Mouse (Mus musculus): ENCODE data around the gene Traf5.

Traf5 gene

DNA sequence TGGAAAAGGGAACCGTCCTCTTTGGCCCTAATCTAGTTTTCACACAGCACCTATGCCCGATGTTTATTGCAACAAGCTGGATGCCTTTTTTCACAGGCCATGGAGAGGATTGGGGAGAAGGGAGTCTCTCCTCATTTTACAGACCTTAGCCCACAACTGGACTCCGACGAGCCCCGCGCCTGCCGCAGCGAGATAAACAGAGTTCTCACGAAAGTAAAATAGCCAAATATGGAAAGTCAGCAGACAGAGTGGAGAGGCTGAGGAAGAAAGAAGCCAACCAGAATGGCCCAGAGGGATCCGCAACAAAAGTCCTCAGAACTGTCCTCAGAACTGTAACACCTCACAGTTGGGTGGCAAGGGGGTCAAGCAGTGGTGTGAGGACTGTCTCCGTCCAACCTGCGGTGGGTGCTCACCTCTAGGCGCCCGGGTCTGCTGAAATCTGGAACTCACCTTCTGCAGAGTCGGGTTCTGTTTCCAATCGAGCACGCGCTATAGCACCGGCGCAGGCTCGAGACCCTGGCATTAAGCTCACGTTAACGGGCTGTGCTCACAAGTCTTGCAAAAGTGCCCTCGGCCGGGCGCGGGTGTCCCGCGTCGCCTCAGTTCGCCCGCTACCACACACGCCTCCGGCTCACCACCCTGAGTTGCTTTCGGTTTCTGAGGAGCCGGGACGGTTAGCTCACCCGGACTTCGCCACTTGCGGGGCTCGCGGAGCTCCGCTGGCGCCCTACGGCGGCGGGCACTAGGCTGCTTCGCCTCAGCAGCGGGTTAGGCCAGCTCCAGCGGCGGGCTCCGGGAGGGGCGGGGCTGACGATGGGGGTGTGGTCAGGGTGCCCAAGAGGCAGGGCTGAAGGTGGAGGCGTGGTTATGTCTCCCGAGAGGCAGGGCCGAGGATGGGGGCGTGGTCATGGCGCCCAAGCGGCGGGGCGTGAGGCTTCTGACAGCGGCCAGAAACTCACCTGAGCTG, at the start of gene Traf5:
Gene Traf5 (minus strand): TSS at position 754 of the 967 bp plus-strand sequence.
- peaks cover 8% of the 10 kb centered on the region for H3K4me1 ChIP-seq (replicated peaks; ENCODE audit: low read depth, low read length)
- peaks cover 44% of the 10 kb centered on the region for H3K27me3 ChIP-seq (ENCODE audit: insufficient read depth, low read length)
- H3K4me3 ChIP-seq (replicated peaks; ENCODE audit: low read length), result peak within 1 kb of the TSS; percentile 80
- H3K36me3 ChIP-seq (ENCODE audit: insufficient read depth, low read length), result no peaks in the 10 kb centered on the region
- TF ChIP-seq POU5F1 (IDR thresholded peaks at IDR 0.05; ENCODE audit: borderline replicate concordance, low read length) (no peak), CTCF (conservative IDR thresholded peaks at IDR 0.05; ENCODE audit: low read length) (no peak), NANOG (IDR thresholded peaks at IDR 0.05; ENCODE audit: borderline replicate concordance, low read length) (no peak)
- H3K9me3 ChIP-seq (ENCODE audit: low read length), result no peaks in the 10 kb centered on the region

DNA sequence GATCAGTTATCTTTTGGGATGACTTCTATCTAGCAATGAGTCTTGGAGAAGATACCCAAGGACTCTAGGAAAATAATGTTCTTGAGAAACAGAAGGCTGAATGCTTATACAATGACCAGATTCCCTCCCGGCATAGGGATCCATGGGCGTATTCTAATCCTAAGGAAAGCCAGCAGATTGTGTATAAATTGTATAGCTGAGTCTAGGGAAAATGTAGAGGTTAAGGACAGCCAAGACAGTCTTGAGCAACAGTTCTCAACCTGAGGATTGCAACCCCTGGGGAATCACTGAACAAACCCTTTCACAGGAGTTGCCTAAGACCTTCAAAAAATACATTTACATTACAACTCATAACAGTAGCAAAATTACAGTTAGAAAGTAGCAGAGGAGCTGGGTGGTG, 48.0 kb upstream of the Traf5 start:
- Histone ChIP-seq H3K36me3 (ENCODE audit: insufficient read depth, low read length) (no peaks in the 10 kb centered on the region), H3K4me1 (replicated peaks; ENCODE audit: low read depth, low read length) (peaks cover 17% of the 10 kb centered on the region; the same call in 1 of the 2 replicates), H3K4me3 (replicated peaks; ENCODE audit: low read length) (no peak overlapping the region), H3K9me3 (ENCODE audit: low read length) (peaks cover 63% of the 10 kb centered on the region), H3K27me3 (ENCODE audit: insufficient read depth, low read length) (0 out of 2 replicates have a peak, but pooled peaks cover 4% of the 10 kb centered on the region)
- no peak for TF ChIP-seq POU5F1 (IDR thresholded peaks at IDR 0.05; ENCODE audit: borderline replicate concordance, low read length)
- TF ChIP-seq NANOG (IDR thresholded peaks at IDR 0.05; ENCODE audit: borderline replicate concordance, low read length), result no peak
- no peak for TF ChIP-seq CTCF (conservative IDR thresholded peaks at IDR 0.05; ENCODE audit: low read length)

DNA sequence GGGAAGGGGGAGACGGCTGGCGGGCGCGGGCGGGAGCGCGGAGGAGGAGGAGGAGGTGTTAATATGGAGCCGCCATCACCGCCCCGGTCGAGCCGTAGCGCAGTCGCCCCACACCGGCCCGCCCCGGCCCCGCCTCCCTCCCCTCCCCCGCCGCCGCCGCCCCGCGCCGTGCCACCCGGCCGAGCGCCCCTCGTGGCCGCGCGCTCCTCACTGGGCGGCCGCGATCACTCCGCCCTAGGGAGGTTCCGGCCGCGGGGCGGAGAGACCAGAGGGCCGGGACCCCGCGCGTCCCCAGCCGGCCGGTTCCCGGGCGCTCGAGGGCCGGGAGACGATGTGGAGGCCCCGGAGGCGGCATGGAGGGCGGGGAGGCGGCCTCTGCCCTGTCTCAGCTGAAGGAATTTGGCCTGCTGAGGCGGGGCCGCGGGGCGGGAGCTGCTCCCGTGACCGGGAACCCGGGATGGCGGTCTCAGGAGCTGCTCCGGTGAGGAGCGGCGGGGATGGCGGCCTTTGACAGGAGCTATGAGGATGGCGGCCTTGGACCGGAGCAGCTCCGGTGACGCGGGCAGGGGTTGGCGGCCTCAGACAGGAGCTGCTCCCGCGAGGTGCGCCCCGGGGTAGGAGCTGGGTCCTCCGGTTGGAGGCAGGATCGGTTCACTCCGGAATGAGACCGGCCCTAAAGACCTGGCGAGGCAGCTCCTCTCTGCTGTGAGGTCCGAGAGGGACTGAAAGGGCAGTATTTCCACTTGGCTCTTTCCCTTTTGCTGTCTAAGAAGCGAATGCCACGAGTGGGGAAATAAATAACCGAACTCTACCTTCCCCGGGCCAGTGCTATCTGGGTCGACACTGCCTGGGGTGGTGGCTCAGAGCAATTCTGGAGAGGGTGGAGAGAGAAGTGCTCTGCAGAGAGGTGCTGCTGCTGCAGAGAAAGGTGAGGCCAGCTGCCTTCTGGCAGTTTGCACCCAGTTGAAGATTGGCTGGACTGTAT, 45.9 kb upstream of the Traf5 start, which contains the start of gene Rcor3:
Gene Rcor3 (minus strand): TSS at position 137 of the 985 bp plus-strand sequence.
- H3K4me3 ChIP-seq (replicated peaks; ENCODE audit: low read length), result peak within 1 kb of the TSS; percentile 93
- 0 out of 2 replicates have a peak, but pooled peaks cover 4% of the 10 kb centered on the region for H3K27me3 ChIP-seq (ENCODE audit: insufficient read depth, low read length)
- H3K4me1 ChIP-seq (replicated peaks; ENCODE audit: low read depth, low read length), result peaks cover 17% of the 10 kb centered on the region; the same call in 1 of the 2 replicates
- peaks cover 42% of the 10 kb centered on the region for H3K9me3 ChIP-seq (ENCODE audit: low read length)
- TF ChIP-seq NANOG (IDR thresholded peaks at IDR 0.05; ENCODE audit: borderline replicate concordance, low read length), result no peak
- TF ChIP-seq CTCF (conservative IDR thresholded peaks at IDR 0.05; ENCODE audit: low read length), result no peak
- no peak for TF ChIP-seq POU5F1 (IDR thresholded peaks at IDR 0.05; ENCODE audit: borderline replicate concordance, low read length)
- no peaks in the 10 kb centered on the region for H3K36me3 ChIP-seq (ENCODE audit: insufficient read depth, low read length)

DNA sequence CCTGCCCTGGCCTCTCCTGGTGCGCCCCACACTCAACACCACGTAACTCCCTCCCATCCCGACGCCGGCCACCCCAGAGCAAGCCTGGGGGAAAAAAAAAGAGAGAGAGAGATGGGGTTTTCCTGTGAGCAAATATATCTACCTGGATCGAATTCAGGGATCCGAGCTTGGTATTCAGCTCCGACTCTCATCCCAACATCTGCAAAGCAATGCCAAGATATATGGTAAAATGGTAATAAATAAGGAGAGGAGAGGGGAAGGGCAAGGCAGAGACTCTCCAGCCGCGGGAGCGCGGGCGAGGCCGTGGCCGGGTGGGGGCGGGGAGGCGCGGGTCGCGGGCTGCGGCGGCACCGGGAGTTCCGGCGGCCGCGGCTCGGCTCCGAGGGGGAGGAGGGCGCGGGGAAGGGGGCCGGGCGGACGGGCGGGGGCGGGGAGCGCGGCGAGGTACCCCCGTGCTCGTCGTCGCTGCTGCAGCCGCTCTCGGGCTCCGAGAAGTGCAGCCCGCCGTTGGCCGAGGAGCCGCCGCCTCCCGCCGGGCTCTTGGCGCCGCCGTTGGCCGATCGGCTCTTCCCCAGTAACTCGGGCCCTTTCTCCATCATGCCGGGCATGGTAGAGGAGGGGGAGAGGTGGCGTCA, 45.0 kb upstream of the Traf5 start:
- Histone ChIP-seq H3K27me3 (ENCODE audit: insufficient read depth, low read length) (0 out of 2 replicates have a peak, but pooled peaks cover 4% of the 10 kb centered on the region), H3K9me3 (ENCODE audit: low read length) (peaks cover 34% of the 10 kb centered on the region), H3K4me1 (replicated peaks; ENCODE audit: low read depth, low read length) (peaks cover 17% of the 10 kb centered on the region; the same call in 1 of the 2 replicates), H3K36me3 (ENCODE audit: insufficient read depth, low read length) (no peaks in the 10 kb centered on the region), H3K4me3 (replicated peaks; ENCODE audit: low read length) (peak overlapping the region; percentile 93)
- TF ChIP-seq NANOG (IDR thresholded peaks at IDR 0.05; ENCODE audit: borderline replicate concordance, low read length), result no peak
- no peak for TF ChIP-seq POU5F1 (IDR thresholded peaks at IDR 0.05; ENCODE audit: borderline replicate concordance, low read length)
- no peak for TF ChIP-seq CTCF (conservative IDR thresholded peaks at IDR 0.05; ENCODE audit: low read length)

DNA sequence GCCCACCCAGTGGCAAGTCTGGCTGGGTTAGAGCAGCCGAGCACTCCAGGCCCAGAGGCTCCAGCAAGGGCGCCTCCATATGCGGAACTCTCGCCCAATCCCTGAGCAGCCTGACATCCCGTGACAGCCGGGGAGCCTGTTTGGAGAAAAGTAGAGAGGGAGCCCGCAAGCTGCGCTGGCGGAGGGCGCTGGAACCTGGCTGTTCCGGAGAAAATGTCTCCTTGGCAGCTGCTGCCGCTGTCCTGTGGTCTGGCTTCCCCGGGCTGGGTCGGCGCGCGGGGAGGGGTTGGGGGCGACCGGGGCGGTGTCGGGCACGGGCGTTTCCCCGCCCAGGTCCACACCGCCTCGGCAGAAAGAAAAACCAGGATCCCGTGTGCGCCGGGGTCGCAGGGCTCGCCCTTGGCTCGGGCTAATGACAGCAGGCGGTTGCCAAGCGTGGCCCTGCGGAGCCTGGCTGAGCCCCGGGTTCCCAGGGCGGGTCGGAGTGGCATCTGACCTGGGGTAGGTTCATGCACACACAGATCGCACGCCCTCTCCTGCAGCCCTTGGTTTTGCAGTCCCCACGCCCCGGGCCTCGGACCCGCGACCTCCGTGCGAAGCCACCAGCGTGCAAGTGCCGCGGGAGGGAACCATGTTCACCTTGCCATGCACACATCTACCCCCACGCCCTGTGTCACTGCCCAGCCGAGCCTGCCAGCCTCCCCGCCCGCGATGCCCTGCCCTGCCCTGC, 44.4 kb upstream of the Traf5 start:
- H3K4me3 ChIP-seq (replicated peaks; ENCODE audit: low read length), result peak overlapping the region; percentile 93
- 0 out of 2 replicates have a peak, but pooled peaks cover 4% of the 10 kb centered on the region for H3K27me3 ChIP-seq (ENCODE audit: insufficient read depth, low read length)
- TF ChIP-seq NANOG (IDR thresholded peaks at IDR 0.05; ENCODE audit: borderline replicate concordance, low read length) (no peak), POU5F1 (IDR thresholded peaks at IDR 0.05; ENCODE audit: borderline replicate concordance, low read length) (no peak), CTCF (conservative IDR thresholded peaks at IDR 0.05; ENCODE audit: low read length) (no peak)
- H3K36me3 ChIP-seq (ENCODE audit: insufficient read depth, low read length), result no peaks in the 10 kb centered on the region
- H3K9me3 ChIP-seq (ENCODE audit: low read length), result peaks cover 29% of the 10 kb centered on the region
- peaks cover 17% of the 10 kb centered on the region; the same call in 1 of the 2 replicates for H3K4me1 ChIP-seq (replicated peaks; ENCODE audit: low read depth, low read length)

DNA sequence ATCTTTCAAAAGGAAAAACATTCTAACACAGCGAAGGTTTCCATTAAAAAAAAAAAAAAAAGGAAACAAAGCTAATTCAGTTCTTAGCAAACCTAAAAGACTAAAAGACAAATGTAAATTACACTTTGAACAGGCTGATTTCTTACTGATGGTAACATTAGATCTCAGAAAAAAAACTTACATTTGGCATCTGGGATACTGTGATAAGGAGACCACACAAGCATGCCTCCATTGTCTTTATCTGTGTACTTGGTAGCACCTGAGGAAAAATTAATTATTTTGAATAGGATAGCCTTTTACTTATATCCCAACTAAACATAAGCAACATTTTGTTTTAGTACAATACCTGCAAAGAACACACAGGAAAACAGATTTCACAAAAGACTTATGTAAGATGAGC, 37.8 kb upstream of the Traf5 start:
- Histone ChIP-seq H3K4me1 (replicated peaks; ENCODE audit: low read depth, low read length) (no peaks in the 10 kb centered on the region), H3K36me3 (ENCODE audit: insufficient read depth, low read length) (no peaks in the 10 kb centered on the region; the same call in 1 of the 2 replicates), H3K4me3 (replicated peaks; ENCODE audit: low read length) (no peak overlapping the region), H3K27me3 (ENCODE audit: insufficient read depth, low read length) (no peaks in the 10 kb centered on the region), H3K9me3 (ENCODE audit: low read length) (no peaks in the 10 kb centered on the region)
- TF ChIP-seq CTCF (conservative IDR thresholded peaks at IDR 0.05; ENCODE audit: low read length) (no peak), POU5F1 (IDR thresholded peaks at IDR 0.05; ENCODE audit: borderline replicate concordance, low read length) (no peak), NANOG (IDR thresholded peaks at IDR 0.05; ENCODE audit: borderline replicate concordance, low read length) (no peak)

DNA sequence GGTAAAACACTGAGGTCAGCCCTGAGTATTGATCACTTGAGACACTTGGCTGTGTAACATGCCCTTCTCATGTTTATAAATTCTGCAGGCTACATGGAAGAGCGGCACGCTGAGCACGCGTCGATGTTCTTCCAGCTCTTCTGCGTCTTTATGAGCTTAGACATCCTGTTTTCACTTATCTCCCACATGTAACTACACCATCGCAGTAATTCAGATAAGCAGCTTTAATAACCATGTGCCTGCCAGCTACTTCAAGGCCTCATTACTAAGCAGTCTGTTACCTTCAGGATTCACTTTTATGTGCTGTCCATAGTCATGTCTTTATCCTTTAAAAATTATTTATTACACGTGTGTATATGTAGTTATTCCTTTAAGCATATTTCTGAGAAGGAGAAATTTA, 36.0 kb upstream of the Traf5 start:
- no peaks in the 10 kb centered on the region for H3K27me3 ChIP-seq (ENCODE audit: insufficient read depth, low read length)
- no peaks in the 10 kb centered on the region for H3K4me1 ChIP-seq (replicated peaks; ENCODE audit: low read depth, low read length)
- no peak for TF ChIP-seq POU5F1 (IDR thresholded peaks at IDR 0.05; ENCODE audit: borderline replicate concordance, low read length)
- TF ChIP-seq NANOG (IDR thresholded peaks at IDR 0.05; ENCODE audit: borderline replicate concordance, low read length), result no peak
- no peak for TF ChIP-seq CTCF (conservative IDR thresholded peaks at IDR 0.05; ENCODE audit: low read length)
- H3K4me3 ChIP-seq (replicated peaks; ENCODE audit: low read length), result no peak overlapping the region
- no peaks in the 10 kb centered on the region for H3K9me3 ChIP-seq (ENCODE audit: low read length)
- H3K36me3 ChIP-seq (ENCODE audit: insufficient read depth, low read length), result peaks cover 1% of the 10 kb centered on the region; the same call in 1 of the 2 replicates
